In genomic region chr7:31150566-31151300, GRCm38 (mm10) we compare ENCODE assay signal across 8 mouse cellular contexts. TPM values are rescaled to one million over a fixed set of nuclear protein-coding genes. Genes with fewer than 3 reads are reported as not detected.
DNase-seq lines count a peak whose midpoint lies in the region; ATAC-seq and TF ChIP-seq lines count a peak whose summit lies in the region.

No protein-coding gene starts in this region.

- H3K4me2 ChIP-seq in hindbrain, embryonic 16.5 days (ENCODE audit: low read length) = peak overlapping the region; percentile 90

- WGBS in hindbrain, embryonic 16.5 days = under 1% methylated on average over 57 of the region's 63 CpGs
- WGBS in macrophage (ENCODE audit: missing documents) = under 1% methylated on average over 62 of the region's 63 CpGs

- H3K4me3 ChIP-seq in gastrocnemius, adult 2 months = peak overlapping the region; percentile 96
- peak overlapping the region; percentile 90 for H3K4me3 ChIP-seq in hindbrain, embryonic 16.5 days (ENCODE audit: low read length)
- peak overlapping the region; percentile 62 for H3K4me3 ChIP-seq in macrophage (ENCODE audit: inconsistent target)

- peak overlapping the region; percentile 95 for H3K27ac ChIP-seq in gastrocnemius, adult 2 months
- peak overlapping the region; percentile 98 for H3K27ac ChIP-seq in hindbrain, embryonic 16.5 days (ENCODE audit: low read depth, low read length)
- H3K27ac ChIP-seq in macrophage = peak overlapping the region; percentile 94

- peak; percentile 78 for DNase-seq in R1 (ENCODE audit: low read depth, low spot score)
- peak; percentile 80 to 90 for DNase-seq in cerebellum, postnatal 36 days
- peak; percentile 94 for DNase-seq in gastrocnemius, adult 2 months
- DNase-seq in left cerebral cortex, adult 8-10 months (ENCODE audit: low spot score in 2 of 2) = peak; percentile 78 to 79
- DNase-seq in right cerebral cortex, adult 18-20 months = peak; percentile 91
- peak; percentile 78 to 84 for DNase-seq in urinary bladder, adult 18-20 months (ENCODE audit: low spot score in 2 of 2)

- H3K9me3 ChIP-seq in hindbrain, embryonic 16.5 days (ENCODE audit: control insufficient read depth, low read length) = no peaks in the 10 kb centered on the region

- H3K4me1 ChIP-seq in hindbrain, embryonic 16.5 days (ENCODE audit: control insufficient read depth, insufficient read depth, low read depth, low read length) = peaks cover 30% of the 10 kb centered on the region

- H3K9ac ChIP-seq in hindbrain, embryonic 16.5 days (ENCODE audit: low read depth, low read length) = peak overlapping the region; percentile 99

- H3K79me2 ChIP-seq in macrophage (ENCODE audit: inconsistent target) = peaks cover 50% of the 10 kb centered on the region

- intact Hi-C loops in gastrocnemius, adult 2 months (cut with DNase I) = loop anchor here (10.0 kb wide), 1 partner anchor 96 kb away; the partner anchor contains the start of genes Fxyd1, Fxyd7 and Lgi4

- no peak for TF ChIP-seq CTCF in gastrocnemius, adult 2 months (IDR thresholded peaks at IDR 0.05)

- ATAC-seq in hindbrain, embryonic 16.5 days = peak; percentile 84

- H3K27me3 ChIP-seq in hindbrain, embryonic 16.5 days (replicated peaks; ENCODE audit: control insufficient read depth, insufficient read depth, low read length) = no peaks in the 10 kb centered on the region

- no peaks in the 10 kb centered on the region for H3K36me3 ChIP-seq in hindbrain, embryonic 16.5 days (ENCODE audit: control insufficient read depth, insufficient read depth, low read length)
- no peaks in the 10 kb centered on the region for H3K36me3 ChIP-seq in macrophage (ENCODE audit: inconsistent target)

RNA-seq across cellular contexts. Expression of gene Gramd1a, which starts 5.0 kb away (rescaled TPM):
- total RNA-seq in gastrocnemius, adult 2 months (2021) = 10 to 100 TPM; 47.2 to 61.7 TPM
- polyA plus RNA-seq in hindbrain, embryonic 16.5 days (2015; fragmentation: Nextera tagmentation; extraction: Ambion mirVana) = 203 and 222 TPM in 2 replicates
- total RNA-seq in left cerebral cortex, adult 8-10 months (2022) = 100 to 1,000 TPM; 103 to 108 (median 105) TPM
- 1,000 to 10,000 TPM in 5 of 26 experiments, 100 to 1,000 TPM in 21; 184 to 1,471 (median 493) TPM for total RNA-seq in macrophage (2018; cell fraction: chromatin; rRNA removed)
- 100 to 1,000 TPM in 2 of 26 experiments, 10 to 100 TPM in 24; 31.0 to 140 (median 69.6) TPM for total RNA-seq in macrophage (2018; cell fraction: cytosol; rRNA removed)
- total RNA-seq in macrophage (2018; cell fraction: nucleus; rRNA removed) = 1,000 to 10,000 TPM in 2 of 26 experiments, 100 to 1,000 TPM in 24; 160 to 1,941 (median 340) TPM
- 30.4 to 56.1 TPM (median 32.6 TPM) in 3 replicates for polyA plus RNA-seq in macrophage (2018)

RNA-seq across cellular contexts. Expression of gene Scn1b, which starts 23.9 kb away (rescaled TPM):
- 100 to 1,000 TPM; 748 to 815 TPM for total RNA-seq in gastrocnemius, adult 2 months (2021)
- 19.0 TPM in 2 replicates for polyA plus RNA-seq in hindbrain, embryonic 16.5 days (2015; fragmentation: Nextera tagmentation; extraction: Ambion mirVana)
- total RNA-seq in left cerebral cortex, adult 8-10 months (2022) = 100 to 1,000 TPM; 652 to 704 (median 680) TPM
- total RNA-seq in macrophage (2018; cell fraction: chromatin; rRNA removed) = 10 to 100 TPM in 16 of 26 experiments, 1 to 10 TPM in 10; 3.8 to 40.1 (median 13.3) TPM
- 10 to 100 TPM; 11.2 to 43.3 (median 21.3) TPM for total RNA-seq in macrophage (2018; cell fraction: cytosol; rRNA removed)
- total RNA-seq in macrophage (2018; cell fraction: nucleus; rRNA removed) = 10 to 100 TPM in 22 of 26 experiments, 1 to 10 TPM in 4; 6.4 to 32.8 (median 17.6) TPM
- polyA plus RNA-seq in macrophage (2018) = 6.4 to 26.6 TPM (median 13.9 TPM) in 3 replicates

RNA-seq across cellular contexts. Expression of gene Hpn, which starts 35.6 kb away (rescaled TPM):
- total RNA-seq in gastrocnemius, adult 2 months (2021) = 10 to 100 TPM; 14.0 to 15.9 TPM
- polyA plus RNA-seq in hindbrain, embryonic 16.5 days (2015; fragmentation: Nextera tagmentation; extraction: Ambion mirVana) = 0.61 and 0.75 TPM in 2 replicates
- total RNA-seq in left cerebral cortex, adult 8-10 months (2022) = 1 to 10 TPM; 2.0 to 4.4 (median 3.5) TPM
- total RNA-seq in macrophage (2018; cell fraction: chromatin; rRNA removed) = 100 to 1,000 TPM in 1 of 26 experiments, 10 to 100 TPM in 24, 1 to 10 TPM in 1; 6.5 to 121 (median 42.3) TPM
- 1 to 10 TPM in 21 of 26 experiments, under 1 TPM in 5; 0.81 to 5.6 (median 1.9) TPM for total RNA-seq in macrophage (2018; cell fraction: cytosol; rRNA removed)
- total RNA-seq in macrophage (2018; cell fraction: nucleus; rRNA removed) = 10 to 100 TPM in 23 of 26 experiments, 1 to 10 TPM in 3; 6.4 to 54.8 (median 25.3) TPM
- 0.36 to 5.0 TPM (median 0.59 TPM) in 3 replicates for polyA plus RNA-seq in macrophage (2018)

Comparison
In these comparisons a context has a peak if more than half of its experiments do, and no peak if none do; other contexts are left out.
1. Peak in every context shown above with its lines: DNase-seq, ATAC-seq, H3K4me3 ChIP-seq and H3K27ac ChIP-seq.